Mouse (Mus musculus) brain, embryonic 14.5 days (tissue): ENCODE results near the gene Hist1h2be.

Source experiments
- CTCF ChIP-seq: fragments of 200-500 bp; IDR thresholded peaks from 2 replicates; pipeline ENCODE4 v1.5.1; 2012; ENCODE audit warnings: inconsistent platforms, mild to moderate bottlenecking, moderate library complexity, borderline replicate concordance; ENCODE audit not compliant: insufficient read depth, insufficient read length; ENCODE audit errors: extremely low read depth
- POLR2A ChIP-seq: fragments of 200-500 bp; IDR thresholded peaks from 2 replicates; pipeline ENCODE4 v1.6.1; 2012; ENCODE audit warnings: mild to moderate bottlenecking, inconsistent platforms, borderline replicate concordance; ENCODE audit not compliant: poor library complexity, insufficient read depth, insufficient read length, severe bottlenecking; ENCODE audit errors: extremely low read depth

DNA sequence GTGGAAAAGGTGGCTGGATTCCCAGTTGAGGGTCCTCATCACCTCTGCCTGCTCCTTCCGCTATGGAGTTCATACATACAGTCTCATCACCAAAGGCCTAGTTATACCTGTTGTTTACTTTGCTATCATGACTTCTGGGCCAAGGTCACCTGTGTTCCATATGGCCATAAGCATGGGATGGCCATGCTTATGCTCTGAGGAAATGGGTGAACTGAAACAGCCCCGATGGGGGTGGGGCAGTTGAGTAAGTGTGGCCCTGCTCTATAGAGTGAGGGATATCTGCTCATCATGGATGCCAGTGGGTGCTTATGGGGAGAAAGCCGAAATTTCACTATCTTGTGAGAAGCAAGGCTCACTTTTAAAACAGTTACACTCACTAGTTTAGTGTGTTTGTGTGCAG lies 15.9 kb downstream of the Hist1h2be start:
- TF ChIP-seq CTCF (no peak), POLR2A (no peak)
